Mouse (Mus musculus): ENCODE measurements around the gene Tmem33. TPM values are rescaled to one million over a fixed set of nuclear protein-coding genes. Genes with fewer than 3 reads are reported as not detected.
A peak's percentile ranks its signal among the peaks of the same experiment; 100 is the strongest.

Gene Tmem33
- 89.8 and 93.8 TPM in 2 replicates for polyA plus RNA-seq (2015; fragmentation: Nextera tagmentation; extraction: Ambion mirVana)

GRCm38 (mm10) chr5:67260531-67261371 is at the start of gene Tmem33:
TSS of gene Tmem33 (plus strand) at chr5:67260565.
- peak within 1 kb of the TSS; percentile 95 for H3K27ac ChIP-seq
- peak within 1 kb of the TSS; percentile 93 for H3K4me3 ChIP-seq
- ATAC-seq (ENCODE audit: low FRiP score), result peak; percentile 91
- H3K4me2 ChIP-seq, result peak within 1 kb of the TSS; percentile 79
- under 1% methylated on average over 67 of the region's 67 CpGs for WGBS
- H3K27me3 ChIP-seq, result no peaks in the 10 kb centered on the region
- H3K9me3 ChIP-seq, result no peaks in the 10 kb centered on the region
- H3K4me1 ChIP-seq (replicated peaks), result peaks cover 18% of the 10 kb centered on the region
- peaks cover 23% of the 10 kb centered on the region for H3K36me3 ChIP-seq
- peak within 1 kb of the TSS; percentile 92 for H3K9ac ChIP-seq

GRCm38 (mm10) chr5:67213168-67213567 is 47.2 kb upstream of the Tmem33 start:
- no peaks in the 10 kb centered on the region for H3K9me3 ChIP-seq
- no peaks in the 10 kb centered on the region for H3K36me3 ChIP-seq
- no peak overlapping the region for H3K4me3 ChIP-seq
- ATAC-seq (ENCODE audit: low FRiP score), result no peak
- no peak overlapping the region for H3K9ac ChIP-seq
- H3K4me2 ChIP-seq, result no peak overlapping the region
- peaks cover 23% of the 10 kb centered on the region for H3K4me1 ChIP-seq (replicated peaks)
- peaks cover 91% of the 10 kb centered on the region for H3K27me3 ChIP-seq
- 11% methylated on average over 5 of the region's 5 CpGs for WGBS
- H3K27ac ChIP-seq, result peak overlapping the region; percentile 23; the same call in 1 of the 2 replicates

GRCm38 (mm10) chr5:67215121-67216030 is 45.0 kb upstream of the Tmem33 start:
- H3K36me3 ChIP-seq, result no peaks in the 10 kb centered on the region
- peaks cover 96% of the 10 kb centered on the region for H3K27me3 ChIP-seq
- H3K27ac ChIP-seq, result peak overlapping the region; percentile 69
- peak overlapping the region; percentile 44 for H3K4me2 ChIP-seq
- peak overlapping the region; percentile 20 for H3K4me3 ChIP-seq
- peak; percentile 37 for ATAC-seq (ENCODE audit: low FRiP score)
- H3K9me3 ChIP-seq, result no peaks in the 10 kb centered on the region
- peaks cover 23% of the 10 kb centered on the region for H3K4me1 ChIP-seq (replicated peaks)
- H3K9ac ChIP-seq, result no peak overlapping the region
- 1% methylated on average over 28 of the region's 28 CpGs for WGBS

GRCm38 (mm10) chr5:67216031-67216778 is 44.2 kb upstream of the Tmem33 start:
- no peaks in the 10 kb centered on the region for H3K9me3 ChIP-seq
- H3K36me3 ChIP-seq, result no peaks in the 10 kb centered on the region
- peak overlapping the region; percentile 20 for H3K4me3 ChIP-seq
- under 1% methylated on average over 48 of the region's 49 CpGs for WGBS
- peak overlapping the region; percentile 69 for H3K27ac ChIP-seq
- peak overlapping the region; percentile 44 for H3K4me2 ChIP-seq
- peaks cover 23% of the 10 kb centered on the region for H3K4me1 ChIP-seq (replicated peaks)
- H3K27me3 ChIP-seq, result peaks cover 96% of the 10 kb centered on the region
- peak overlapping the region; percentile 14; the same call in 1 of the 2 replicates for H3K9ac ChIP-seq
- ATAC-seq (ENCODE audit: low FRiP score), result peak; percentile 72

- 1% methylated on average over 9 of the region's 9 CpGs for WGBS
- Histone ChIP-seq H3K9me3 (no peaks in the 10 kb centered on the region), H3K27me3 (peaks cover 96% of the 10 kb centered on the region), H3K4me2 (peak overlapping the region; percentile 44), H3K27ac (peak overlapping the region; percentile 69), H3K4me3 (peak overlapping the region; percentile 20), H3K9ac (0 out of 2 replicates have a peak overlapping the region, but pooled peaks have one; percentile 14), H3K4me1 (replicated peaks) (peaks cover 23% of the 10 kb centered on the region), H3K36me3 (no peaks in the 10 kb centered on the region)
- no peak for ATAC-seq (ENCODE audit: low FRiP score)
Measured at GRCm38 (mm10) chr5:67216779-67217095, 43.6 kb upstream of the Tmem33 start.

GRCm38 (mm10) chr5:67221901-67222300 is 38.5 kb upstream of the Tmem33 start:
- WGBS, result 3% methylated on average over 6 of the region's 6 CpGs
- H3K9me3 ChIP-seq, result no peaks in the 10 kb centered on the region
- H3K27ac ChIP-seq, result 0 out of 2 replicates have a peak overlapping the region, but pooled peaks have one; percentile 72
- no peaks in the 10 kb centered on the region for H3K36me3 ChIP-seq
- H3K9ac ChIP-seq, result no peak overlapping the region
- ATAC-seq (ENCODE audit: low FRiP score), result no peak
- peak overlapping the region; percentile 51 for H3K4me2 ChIP-seq
- H3K4me1 ChIP-seq (replicated peaks), result peaks cover 17% of the 10 kb centered on the region
- H3K4me3 ChIP-seq, result peak overlapping the region; percentile 20; the same call in 1 of the 2 replicates
- H3K27me3 ChIP-seq, result peaks cover 96% of the 10 kb centered on the region

- WGBS, result under 1% methylated on average over 44 of the region's 44 CpGs
- H3K27me3 ChIP-seq, result peaks cover 99% of the 10 kb centered on the region
- peak; percentile 79 for ATAC-seq (ENCODE audit: low FRiP score)
- H3K9me3 ChIP-seq, result no peaks in the 10 kb centered on the region
- peak overlapping the region; percentile 51 for H3K4me2 ChIP-seq
- H3K27ac ChIP-seq, result peak overlapping the region; percentile 72
- peaks cover 23% of the 10 kb centered on the region for H3K4me1 ChIP-seq (replicated peaks)
- peak overlapping the region; percentile 20 for H3K4me3 ChIP-seq
- H3K9ac ChIP-seq, result 0 out of 2 replicates have a peak overlapping the region, but pooled peaks have one; percentile 35
- no peaks in the 10 kb centered on the region for H3K36me3 ChIP-seq
Measured at GRCm38 (mm10) chr5:67222440-67223390, 37.6 kb upstream of the Tmem33 start.

GRCm38 (mm10) chr5:67223391-67224121 is 36.8 kb upstream of the Tmem33 start:
- ATAC-seq (ENCODE audit: low FRiP score), result peak; percentile 17; the same call in 1 of the 2 replicates
- Histone ChIP-seq H3K9ac (0 out of 2 replicates have a peak overlapping the region, but pooled peaks have one; percentile 29), H3K4me1 (replicated peaks) (peaks cover 31% of the 10 kb centered on the region), H3K4me2 (peak overlapping the region; percentile 51), H3K4me3 (peak overlapping the region; percentile 7; the same call in 1 of the 2 replicates), H3K36me3 (no peaks in the 10 kb centered on the region), H3K9me3 (no peaks in the 10 kb centered on the region), H3K27me3 (peaks cover 99% of the 10 kb centered on the region), H3K27ac (peak overlapping the region; percentile 72)
- WGBS, result 5% methylated on average over 15 of the region's 15 CpGs

GRCm38 (mm10) chr5:67224122-67224502 is 36.3 kb upstream of the Tmem33 start:
- no peak overlapping the region for H3K4me3 ChIP-seq
- WGBS, result 13% methylated on average over 6 of the region's 6 CpGs
- no peak overlapping the region for H3K9ac ChIP-seq
- ATAC-seq (ENCODE audit: low FRiP score), result no peak
- peaks cover 99% of the 10 kb centered on the region for H3K27me3 ChIP-seq
- H3K4me2 ChIP-seq, result no peak overlapping the region
- H3K27ac ChIP-seq, result peak overlapping the region; percentile 40; the same call in 1 of the 2 replicates
- H3K36me3 ChIP-seq, result no peaks in the 10 kb centered on the region
- H3K4me1 ChIP-seq (replicated peaks), result peaks cover 31% of the 10 kb centered on the region
- H3K9me3 ChIP-seq, result no peaks in the 10 kb centered on the region

- Histone ChIP-seq H3K4me2 (no peak overlapping the region), H3K9me3 (no peaks in the 10 kb centered on the region), H3K4me3 (no peak overlapping the region), H3K9ac (no peak overlapping the region), H3K27me3 (peaks cover 99% of the 10 kb centered on the region), H3K27ac (no peak overlapping the region), H3K36me3 (no peaks in the 10 kb centered on the region), H3K4me1 (replicated peaks) (peaks cover 38% of the 10 kb centered on the region)
- ATAC-seq (ENCODE audit: low FRiP score), result no peak
- WGBS, result 47% methylated on average over 7 of the region's 7 CpGs
Measured at GRCm38 (mm10) chr5:67225758-67226157, 34.6 kb upstream of the Tmem33 start.

Measured in hindbrain, embryonic 13.5 days (tissue).